Mouse (Mus musculus) heart, postnatal 0 days (tissue): ENCODE data around the gene Rasd1.

Experiments used
- CTCF ChIP-seq: IDR thresholded peaks from 2 replicates; pipeline ENCODE4 v1.5.1; 2016; ENCODE audit warnings: antibody characterized with exemption, control low read depth, low read depth
- EP300 ChIP-seq: IDR thresholded peaks from 2 replicates; pipeline ENCODE4 v1.6.1; 2016; ENCODE audit warnings: antibody characterized with exemption, low read depth

DNA sequence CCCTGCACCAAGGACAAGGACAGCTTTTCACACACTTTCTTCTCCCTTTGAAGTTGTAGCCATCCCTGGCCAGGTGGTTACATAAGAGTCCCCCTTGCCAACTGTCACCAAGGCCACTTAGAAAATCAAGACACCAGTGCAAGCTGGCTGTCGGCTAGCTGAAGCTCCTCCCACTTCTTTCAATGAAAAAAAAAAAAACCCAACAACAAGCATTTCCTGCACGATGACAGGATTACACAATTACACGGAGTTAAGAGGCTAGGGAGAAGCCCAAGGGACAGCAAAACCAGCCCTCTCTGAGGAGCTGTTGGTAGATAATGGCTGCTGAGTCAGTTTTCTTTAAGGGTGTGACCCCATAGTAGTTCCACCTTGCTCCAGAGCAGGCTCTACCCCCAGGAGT, 23.4 kb downstream of the Rasd1 start:
- TF ChIP-seq CTCF (no peak), EP300 (no peak)
